Mouse (Mus musculus) heart, adult 10 weeks (tissue): ENCODE measurements around the gene Gm21293. TPM values are rescaled to one million over a fixed set of nuclear protein-coding genes. Genes with fewer than 3 reads are reported as not detected.

Experiments
- polyA plus RNA-seq: library from polyadenylated mRNA; stranded (reverse); fragments of 350-450 nt; fragmentation: Illumina TruSeq; extraction: RNeasy Lipid Tissue Mini Kit (QIAGEN cat#74804); gene quantifications from one replicate; pipeline ENCODE4 v1.2.3, GENCODE M21; 2014; ENCODE audit warnings: low read depth, low replicate concordance

Gene Gm21293
- not detected for polyA plus RNA-seq

GRCm38 (mm10) chr10:104142687-104143086 is at the start of gene Gm21293:
TSS of gene Gm21293 (plus strand) at chr10:104142987.

DNA sequence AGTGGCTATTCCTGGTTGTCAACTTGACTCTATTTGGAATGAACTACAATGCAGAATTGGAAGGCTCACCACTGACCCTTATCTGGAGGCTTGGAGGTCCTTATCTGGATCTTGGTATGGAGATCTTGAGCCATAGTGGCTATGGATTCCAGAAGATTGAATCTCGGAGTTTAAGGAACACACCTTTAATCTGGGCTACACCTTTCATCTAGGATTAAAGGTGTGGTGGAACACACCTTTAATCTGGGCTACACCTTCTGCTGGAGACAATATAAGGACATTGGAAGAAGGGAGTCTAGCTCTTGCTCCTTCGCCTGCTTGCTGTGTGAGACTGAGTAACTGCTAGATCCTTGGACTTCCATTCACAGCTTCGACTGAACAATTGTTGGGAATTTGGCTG is 8.4 kb downstream of the Gm21293 start, which contains the start of gene Gm6763:
Gm6763 (plus strand) TSS at position 301 of the 400 bp plus-strand sequence.

GRCm38 (mm10) chr10:104159706-104160105 is 16.9 kb downstream of the Gm21293 start, which contains the start of gene Gm8764:
TSS of gene Gm8764 (plus strand) at chr10:104160006.

DNA sequence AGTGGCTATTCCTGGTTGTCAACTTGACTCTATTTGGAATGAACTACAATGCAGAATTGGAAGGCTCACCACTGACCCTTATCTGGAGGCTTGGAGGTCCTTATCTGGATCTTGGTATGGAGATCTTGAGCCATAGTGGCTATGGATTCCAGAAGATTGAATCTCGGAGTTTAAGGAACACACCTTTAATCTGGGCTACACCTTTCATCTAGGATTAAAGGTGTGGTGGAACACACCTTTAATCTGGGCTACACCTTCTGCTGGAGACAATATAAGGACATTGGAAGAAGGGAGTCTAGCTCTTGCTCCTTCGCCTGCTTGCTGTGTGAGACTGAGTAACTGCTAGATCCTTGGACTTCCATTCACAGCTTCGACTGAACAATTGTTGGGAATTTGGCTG is 25.4 kb downstream of the Gm21293 start, which contains the start of gene Gm21304:
Gm21304 (plus strand) TSS at position 301 of the 400 bp plus-strand sequence.

DNA sequence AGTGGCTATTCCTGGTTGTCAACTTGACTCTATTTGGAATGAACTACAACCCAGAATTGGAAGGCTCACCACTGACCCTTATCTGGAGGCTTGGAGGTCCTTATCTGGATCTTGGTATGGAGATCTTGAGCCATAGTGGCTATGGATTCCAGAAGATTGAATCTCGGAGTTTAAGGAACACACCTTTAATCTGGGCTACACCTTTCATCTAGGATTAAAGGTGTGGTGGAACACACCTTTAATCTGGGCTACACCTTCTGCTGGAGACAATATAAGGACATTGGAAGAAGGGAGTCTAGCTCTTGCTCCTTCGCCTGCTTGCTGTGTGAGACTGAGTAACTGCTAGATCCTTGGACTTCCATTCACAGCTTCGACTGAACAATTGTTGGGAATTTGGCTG is 33.9 kb downstream of the Gm21293 start, which contains the start of gene Gm21312:
Gm21312 (plus strand) TSS at position 301 of the 400 bp plus-strand sequence.

GRCm38 (mm10) chr10:104185233-104185632 is 42.4 kb downstream of the Gm21293 start, which contains the start of gene Gm20765:
TSS of gene Gm20765 (plus strand) at chr10:104185533.

GRCm38 (mm10) chr10:104193742-104194141 is 51.0 kb downstream of the Gm21293 start, which contains the start of gene Gm4340:
TSS of gene Gm4340 (plus strand) at chr10:104194042.

Other genes starting within 250 kb of the Gm21293 start
- gene Gm6763, start 8.5 kb downstream of the Gm21293 start, polyA plus RNA-seq: not detected
- not detected for gene Gm8764, start 17.0 kb downstream of the Gm21293 start, polyA plus RNA-seq
- not detected for gene Gm21304, start 25.5 kb downstream of the Gm21293 start, polyA plus RNA-seq
- not detected for gene Gm21312, start 34.0 kb downstream of the Gm21293 start, polyA plus RNA-seq
- gene Gm20765, start 42.5 kb downstream of the Gm21293 start, polyA plus RNA-seq: not detected
- not detected for gene Gm4340, start 51.1 kb downstream of the Gm21293 start, polyA plus RNA-seq